Mouse (Mus musculus) adrenal gland, postnatal 25 days (tissue): ENCODE results near the gene Dus2. TPM values are rescaled to one million over a fixed set of nuclear protein-coding genes. Genes with fewer than 3 reads are reported as not detected.
A peak's percentile ranks its signal among the peaks of the same experiment; 100 is the strongest.

Experiments
- DNase-seq: peaks from one replicate; pipeline ENCODE4 v3.0.0; 2021; ENCODE audit warnings: mixed read lengths
- total RNA-seq: library from RNA; stranded (reverse); gene quantifications from 2 replicates; pipeline ENCODE4 v1.2.3, GENCODE M21; 2021

The Dus2 gene
- total RNA-seq, 1 experiment from 2014 or later: 16.8 TPM

- no peak for DNase-seq
Measured at GRCm38 (mm10) chr8:106046872-106047559, 55.9 kb downstream of the Dus2 start.

- no peak for DNase-seq
Measured at GRCm38 (mm10) chr8:106047854-106048630, 56.9 kb downstream of the Dus2 start.

GRCm38 (mm10) chr8:106049840-106050239 is 58.7 kb downstream of the Dus2 start:
- DNase-seq: no peak

GRCm38 (mm10) chr8:106051068-106051467 is 59.9 kb downstream of the Dus2 start:
- DNase-seq: no peak

- no peak for DNase-seq
Measured at GRCm38 (mm10) chr8:106052510-106053089, 61.5 kb downstream of the Dus2 start.

- DNase-seq: peak; percentile 10
Measured at GRCm38 (mm10) chr8:106054190-106054811, 63.2 kb downstream of the Dus2 start.

GRCm38 (mm10) chr8:106055038-106055437 is 63.9 kb downstream of the Dus2 start:
- no peak for DNase-seq

- DNase-seq: no peak
Measured at GRCm38 (mm10) chr8:106056455-106056982, 65.4 kb downstream of the Dus2 start.

- peak; percentile 97 for DNase-seq
Measured at GRCm38 (mm10) chr8:106058731-106059612, 67.8 kb downstream of the Dus2 start, which contains the start of gene Nfatc3. TSS of gene Nfatc3 (plus strand) at chr8:106058840.

GRCm38 (mm10) chr8:106059613-106060371 is 68.7 kb downstream of the Dus2 start:
- peak; percentile 62 for DNase-seq

GRCm38 (mm10) chr8:106060521-106060920 is 69.4 kb downstream of the Dus2 start:
- DNase-seq: no peak

- no peak for DNase-seq
Measured at GRCm38 (mm10) chr8:106061686-106062085, 70.5 kb downstream of the Dus2 start.

- DNase-seq: no peak
Measured at GRCm38 (mm10) chr8:106063046-106063445, 71.9 kb downstream of the Dus2 start.

- DNase-seq: no peak
Measured at GRCm38 (mm10) chr8:106066721-106067120, 75.6 kb downstream of the Dus2 start.

- DNase-seq: no peak
Measured at GRCm38 (mm10) chr8:106069565-106069964, 78.4 kb downstream of the Dus2 start.

- no peak for DNase-seq
Measured at GRCm38 (mm10) chr8:106072113-106072512, 81.0 kb downstream of the Dus2 start.

GRCm38 (mm10) chr8:106074236-106074635 is 83.1 kb downstream of the Dus2 start:
- DNase-seq: peak; percentile 63

- DNase-seq: no peak
Measured at GRCm38 (mm10) chr8:106074659-106075058, 83.5 kb downstream of the Dus2 start.

GRCm38 (mm10) chr8:106075161-106075862 is 84.2 kb downstream of the Dus2 start:
- DNase-seq: peak; percentile 77

GRCm38 (mm10) chr8:106075863-106076174 is 84.7 kb downstream of the Dus2 start:
- DNase-seq: no peak
